Mouse (Mus musculus): Measurements from ENCODE around the gene 4930432M17Rik.

DNA sequence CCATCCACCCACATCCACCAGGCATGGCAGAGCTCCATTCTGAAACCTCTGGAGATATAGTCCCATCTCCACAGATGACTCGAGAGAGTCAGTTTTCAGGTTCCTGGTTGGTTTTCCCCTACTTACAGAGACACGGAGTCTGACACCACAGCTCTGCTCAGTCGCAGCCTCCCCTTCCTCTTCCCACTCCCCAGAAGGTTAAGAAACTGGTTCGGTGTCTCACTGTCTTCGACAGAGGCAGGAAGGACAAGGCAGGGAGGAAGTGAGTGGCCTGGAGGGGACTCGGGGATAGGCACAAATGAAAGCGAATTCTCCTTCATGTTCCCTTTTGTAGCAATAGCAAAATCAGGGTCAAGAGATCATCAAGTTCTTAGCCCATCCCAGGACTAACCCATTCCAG, 39.9 kb upstream of the 4930432M17Rik start:
- TF ChIP-seq CTCF (IDR thresholded peaks at IDR 0.05; ENCODE audit: low read depth, low read length) (no peak), POLR2A (IDR thresholded peaks at IDR 0.05; ENCODE audit: insufficient read depth, low read length) (no peak), EP300 (IDR thresholded peaks at IDR 0.05; ENCODE audit: insufficient read depth, low read depth, low read length) (no peak)

All from ES-Bruce4 (cell line).